Mouse (Mus musculus) thymus, adult 2 months (tissue): ENCODE results near the gene Ube2k.

Experiments used
- CTCF ChIP-seq: fragments of 200-500 bp; IDR thresholded peaks from 2 replicates; pipeline ENCODE4 v1.5.1; 2012; ENCODE audit warnings: mild to moderate bottlenecking, control low read depth, low read length, moderate library complexity, borderline replicate concordance; ENCODE audit not compliant: control insufficient read depth, poor library complexity, insufficient read depth; ENCODE audit errors: extremely low read depth
- POLR2A ChIP-seq: fragments of 200-500 bp; IDR thresholded peaks from 2 replicates; pipeline ENCODE4 v1.6.1; 2012; ENCODE audit warnings: mild to moderate bottlenecking, low read length, control low read depth, moderate library complexity; ENCODE audit not compliant: control insufficient read depth, poor library complexity, insufficient read depth; ENCODE audit errors: extremely low read depth

DNA sequence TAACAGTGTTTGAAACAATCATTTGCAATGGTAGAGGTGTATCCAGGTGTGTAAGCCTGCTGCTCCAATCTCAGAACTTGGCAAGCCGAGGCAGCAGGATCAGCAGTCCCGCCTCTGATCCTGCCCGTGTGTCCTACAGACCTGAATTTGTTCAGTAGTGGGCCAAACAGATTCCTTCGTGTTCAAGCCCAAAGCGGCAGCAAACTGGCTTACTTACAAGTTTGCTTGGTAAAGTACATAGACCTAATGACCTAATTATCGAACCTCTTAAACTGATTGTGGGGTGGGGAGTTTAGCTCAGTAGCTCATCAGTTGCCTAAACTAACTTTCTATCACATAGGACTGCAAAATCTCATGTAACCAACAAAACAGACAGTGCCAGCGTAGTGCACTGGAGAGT lies 62.6 kb downstream of the Ube2k start:
- TF ChIP-seq CTCF (no peak), POLR2A (no peak)
